Mouse (Mus musculus): ENCODE measurements at regions not wholly inside any gene's neighbourhood (a gene's known extent, or its start where the extent isn't known, plus 50 kb on each side); places are given as distances from the start of the nearest gene placed in this dataset.

GRCm38 (mm10) chrX:11591391-11592187 lies 264.0 kb downstream of the H2al1j start:
- Histone ChIP-seq H3K27ac (replicated peaks) (peak overlapping the region; percentile 65), H3K9me3 (no peaks in the 10 kb centered on the region), H3K27me3 (replicated peaks; ENCODE audit: low read depth, poor library complexity, severe bottlenecking) (peaks cover 100% of the 10 kb centered on the region), H3K4me1 (peaks cover 36% of the 10 kb centered on the region), H3K36me3 (replicated peaks) (no peaks in the 10 kb centered on the region), H3K4me3 (peak overlapping the region; percentile 21)
- WGBS: 26% methylated on average over 10 of the region's 10 CpGs
- peak; percentile 49 for DNase-seq (ENCODE audit: low spot score)

- no peak overlapping the region for H3K27ac ChIP-seq (replicated peaks)
- H3K4me1 ChIP-seq: peaks cover 27% of the 10 kb centered on the region
- H3K9me3 ChIP-seq: no peaks in the 10 kb centered on the region
- H3K36me3 ChIP-seq (replicated peaks): no peaks in the 10 kb centered on the region
- DNase-seq (ENCODE audit: low spot score): no peak
- no peak overlapping the region for H3K4me3 ChIP-seq
- WGBS: 65% methylated on average over 3 of the region's 3 CpGs
- H3K27me3 ChIP-seq (replicated peaks; ENCODE audit: low read depth, poor library complexity, severe bottlenecking): peaks cover 100% of the 10 kb centered on the region
These were observed 266.9 kb downstream of the H2al1j start for GRCm38 (mm10) chrX:11594542-11594941.

- no peak overlapping the region for H3K4me3 ChIP-seq
- no peak overlapping the region for H3K27ac ChIP-seq (replicated peaks)
- DNase-seq (ENCODE audit: low spot score): no peak
- no peaks in the 10 kb centered on the region for H3K36me3 ChIP-seq (replicated peaks)
- H3K27me3 ChIP-seq (replicated peaks; ENCODE audit: low read depth, poor library complexity, severe bottlenecking): peaks cover 97% of the 10 kb centered on the region
- no peaks in the 10 kb centered on the region for H3K4me1 ChIP-seq
- H3K9me3 ChIP-seq: no peaks in the 10 kb centered on the region
- 80% methylated on average over 7 of the region's 7 CpGs for WGBS
These were observed 269.9 kb downstream of the H2al1j start for GRCm38 (mm10) chrX:11597548-11597947.

- 60% methylated on average over 8 of the region's 8 CpGs for WGBS
- Histone ChIP-seq H3K9me3 (no peaks in the 10 kb centered on the region), H3K36me3 (replicated peaks) (no peaks in the 10 kb centered on the region), H3K4me3 (no peak overlapping the region), H3K4me1 (no peaks in the 10 kb centered on the region), H3K27me3 (replicated peaks; ENCODE audit: low read depth, poor library complexity, severe bottlenecking) (peaks cover 25% of the 10 kb centered on the region), H3K27ac (replicated peaks) (no peak overlapping the region)
- DNase-seq (ENCODE audit: low spot score): no peak
These were observed 286.6 kb downstream of the H2al1j start for GRCm38 (mm10) chrX:11614237-11614636.

- DNase-seq (ENCODE audit: low spot score): peak; percentile 12
- no peaks in the 10 kb centered on the region for H3K9me3 ChIP-seq
- H3K36me3 ChIP-seq (replicated peaks): no peaks in the 10 kb centered on the region
- WGBS: 66% methylated on average over 19 of the region's 19 CpGs
- H3K27me3 ChIP-seq (replicated peaks; ENCODE audit: low read depth, poor library complexity, severe bottlenecking): peaks cover 27% of the 10 kb centered on the region
- H3K27ac ChIP-seq (replicated peaks): peak overlapping the region; percentile 48
- H3K4me1 ChIP-seq: peaks cover 6% of the 10 kb centered on the region
- no peak overlapping the region for H3K4me3 ChIP-seq
These were observed 293.6 kb downstream of the H2al1j start for GRCm38 (mm10) chrX:11621045-11621763.

GRCm38 (mm10) chrX:11626274-11626878 lies 298.8 kb downstream of the H2al1j start:
- Histone ChIP-seq H3K27me3 (replicated peaks; ENCODE audit: low read depth, poor library complexity, severe bottlenecking) (peaks cover 57% of the 10 kb centered on the region), H3K4me3 (no peak overlapping the region), H3K36me3 (replicated peaks) (no peaks in the 10 kb centered on the region), H3K27ac (replicated peaks) (no peak overlapping the region), H3K4me1 (peaks cover 5% of the 10 kb centered on the region), H3K9me3 (no peaks in the 10 kb centered on the region)
- no peak for DNase-seq (ENCODE audit: low spot score)
- 42% methylated on average over 10 of the region's 10 CpGs for WGBS

GRCm38 (mm10) chrX:11629362-11629761 lies 301.7 kb downstream of the H2al1j start:
- no peak overlapping the region for H3K4me3 ChIP-seq
- 70% methylated on average over 2 of the region's 2 CpGs for WGBS

GRCm38 (mm10) chrX:11629906-11630305 lies 302.3 kb downstream of the H2al1j start:
- H3K4me1 ChIP-seq: peaks cover 11% of the 10 kb centered on the region
- H3K9me3 ChIP-seq: no peaks in the 10 kb centered on the region
- WGBS: 13% methylated on average over 1 of the region's 1 CpGs
- peak; percentile 15 for DNase-seq (ENCODE audit: low spot score)
- H3K36me3 ChIP-seq (replicated peaks): no peaks in the 10 kb centered on the region
- peaks cover 84% of the 10 kb centered on the region for H3K27me3 ChIP-seq (replicated peaks; ENCODE audit: low read depth, poor library complexity, severe bottlenecking)
- H3K4me3 ChIP-seq: no peak overlapping the region
- no peak overlapping the region for H3K27ac ChIP-seq (replicated peaks)

More at GRCm38 (mm10) chrX:11629362-11629761, 301.7 kb downstream of the H2al1j start:
- no peak for DNase-seq (ENCODE audit: low spot score)
- Histone ChIP-seq H3K36me3 (replicated peaks) (no peaks in the 10 kb centered on the region), H3K27me3 (replicated peaks; ENCODE audit: low read depth, poor library complexity, severe bottlenecking) (peaks cover 78% of the 10 kb centered on the region), H3K27ac (replicated peaks) (no peak overlapping the region), H3K9me3 (no peaks in the 10 kb centered on the region), H3K4me1 (peaks cover 11% of the 10 kb centered on the region)

- Histone ChIP-seq H3K27me3 (replicated peaks; ENCODE audit: low read depth, poor library complexity, severe bottlenecking) (peaks cover 87% of the 10 kb centered on the region), H3K27ac (replicated peaks) (peak overlapping the region; percentile 40; the same call in 1 of the 2 replicates), H3K4me3 (peak overlapping the region; percentile 41; the same call in 1 of the 2 replicates), H3K36me3 (replicated peaks) (no peaks in the 10 kb centered on the region), H3K9me3 (no peaks in the 10 kb centered on the region), H3K4me1 (peaks cover 11% of the 10 kb centered on the region)
- 21% methylated on average over 14 of the region's 14 CpGs for WGBS
- DNase-seq (ENCODE audit: low spot score): peak; percentile 25
These were observed 303.7 kb downstream of the H2al1j start for GRCm38 (mm10) chrX:11631186-11631913.

GRCm38 (mm10) chrX:11632011-11632410 lies 304.4 kb downstream of the H2al1j start:
- Histone ChIP-seq H3K36me3 (replicated peaks) (no peaks in the 10 kb centered on the region), H3K27me3 (replicated peaks; ENCODE audit: low read depth, poor library complexity, severe bottlenecking) (peaks cover 91% of the 10 kb centered on the region), H3K4me1 (peaks cover 11% of the 10 kb centered on the region), H3K4me3 (peak overlapping the region; percentile 41; the same call in 1 of the 2 replicates), H3K9me3 (no peaks in the 10 kb centered on the region), H3K27ac (replicated peaks) (peak overlapping the region; percentile 40; the same call in 1 of the 2 replicates)
- no peak for DNase-seq (ENCODE audit: low spot score)
- 17% methylated on average over 14 of the region's 14 CpGs for WGBS

- Histone ChIP-seq H3K27ac (replicated peaks) (no peak overlapping the region), H3K4me1 (peaks cover 11% of the 10 kb centered on the region), H3K9me3 (no peaks in the 10 kb centered on the region), H3K27me3 (replicated peaks; ENCODE audit: low read depth, poor library complexity, severe bottlenecking) (peaks cover 87% of the 10 kb centered on the region), H3K4me3 (no peak overlapping the region), H3K36me3 (replicated peaks) (no peaks in the 10 kb centered on the region)
- peak; percentile 35 for DNase-seq (ENCODE audit: low spot score)
- 64% methylated on average over 6 of the region's 6 CpGs for WGBS
These were observed 306.2 kb downstream of the H2al1j start for GRCm38 (mm10) chrX:11633823-11634222.

GRCm38 (mm10) chrX:11644484-11644883 lies 316.9 kb downstream of the H2al1j start:
- 87% methylated on average over 6 of the region's 6 CpGs for WGBS
- Histone ChIP-seq H3K4me3 (no peak overlapping the region), H3K27me3 (replicated peaks; ENCODE audit: low read depth, poor library complexity, severe bottlenecking) (peaks cover 54% of the 10 kb centered on the region), H3K36me3 (replicated peaks) (no peaks in the 10 kb centered on the region), H3K9me3 (no peaks in the 10 kb centered on the region), H3K27ac (replicated peaks) (no peak overlapping the region), H3K4me1 (no peaks in the 10 kb centered on the region)
- no peak for DNase-seq (ENCODE audit: low spot score)
